Mouse (Mus musculus) thymus, adult 2 months (tissue): Measurements from ENCODE around the gene Phactr1.

Experiments used
- CTCF ChIP-seq: fragments of 200-500 bp; IDR thresholded peaks from 2 replicates; pipeline ENCODE4 v1.5.1; 2012; ENCODE audit warnings: mild to moderate bottlenecking, control low read depth, low read length, moderate library complexity, borderline replicate concordance; ENCODE audit not compliant: control insufficient read depth, poor library complexity, insufficient read depth; ENCODE audit errors: extremely low read depth
- POLR2A ChIP-seq: fragments of 200-500 bp; IDR thresholded peaks from 2 replicates; pipeline ENCODE4 v1.6.1; 2012; ENCODE audit warnings: mild to moderate bottlenecking, low read length, control low read depth, moderate library complexity; ENCODE audit not compliant: control insufficient read depth, poor library complexity, insufficient read depth; ENCODE audit errors: extremely low read depth

DNA sequence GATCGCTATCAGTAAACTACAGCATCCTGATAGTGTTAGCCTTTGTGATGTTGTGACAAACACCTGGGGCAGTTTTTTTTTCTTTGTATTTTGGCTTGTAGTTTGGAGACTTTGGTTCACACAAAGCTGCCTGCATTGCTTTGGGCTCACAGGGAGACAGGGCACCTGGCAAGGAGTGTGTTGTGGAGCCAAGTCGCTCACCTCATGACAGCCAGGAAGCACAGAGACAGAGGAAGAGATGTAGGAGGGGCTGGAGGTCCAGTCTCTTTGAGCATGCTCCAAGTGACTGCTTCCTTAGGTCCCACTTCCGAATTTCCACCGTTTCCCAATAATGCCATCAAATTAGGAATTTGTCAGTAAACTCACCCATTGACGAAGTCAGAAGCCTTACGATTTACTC lies 272.6 kb downstream of the Phactr1 start:
- TF ChIP-seq POLR2A (no peak), CTCF (no peak)
